Mouse (Mus musculus) heart, postnatal 10 days (tissue): ENCODE data around the gene Gm13289. TPM values are rescaled to one million over a fixed set of nuclear protein-coding genes. Genes with fewer than 3 reads are reported as not detected.
"Not testable (repeated sequence)": the region's sequence is repeated elsewhere in the genome, so short reads cannot be mapped to it uniquely, and the experiment has no call there.

Source experiments
- DNase-seq, 2 experiments: peaks; one replicate each; pipeline ENCODE4 v3.0.0; 2021
- intact Hi-C: fragments of 180-260 bp; cut with DNase I; formaldehyde crosslinking; loops from one replicate; pipeline ENCODE4 v1.15.1; 2025
- total RNA-seq, 2 experiments: library from RNA; stranded (reverse); gene quantifications; 2 replicates each; pipeline ENCODE4 v1.2.3; 2021

The Gm13289 gene
- total RNA-seq: not detected

- intact Hi-C loops: not testable (repeated sequence)
Measured at GRCm38 (mm10) chr4:88776622-88777021, at the start of gene Gm13289. Gene Gm13289 (plus strand): TSS chr4:88776922.

DNA sequence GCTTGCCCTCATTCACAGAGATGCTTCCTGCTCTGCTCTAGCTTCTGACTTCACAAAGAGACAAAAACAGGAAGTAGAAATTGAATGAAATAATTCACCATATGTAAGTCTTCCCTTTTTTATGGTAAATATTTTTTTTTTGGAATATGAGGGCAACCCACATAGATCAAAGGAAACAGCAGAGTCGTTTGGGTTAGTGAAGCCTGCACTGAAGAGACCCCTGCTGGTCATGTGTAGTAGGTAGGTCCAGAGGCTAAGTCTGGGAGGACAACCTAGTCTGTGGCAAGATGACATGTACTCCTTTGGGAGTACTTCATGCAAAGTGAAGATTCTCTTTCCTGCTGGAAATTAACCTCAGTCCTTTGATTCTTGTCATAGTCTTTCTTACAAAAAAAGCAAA is 49.4 kb upstream of the Gm13289 start:
- peak; percentile 35 to 65 for DNase-seq
- intact Hi-C loops: loop anchor here (1.0 kb wide), 1 partner anchor 31 kb away; no protein-coding TSS in a partner anchor

More at GRCm38 (mm10) chr4:88776622-88777021, at the start of gene Gm13289:
- not testable (repeated sequence) for DNase-seq

GRCm38 (mm10) chr4:88738480-88738879 is 38.2 kb upstream of the Gm13289 start:
- DNase-seq: peak; percentile 70 to 82
- intact Hi-C loops: no loop called here

- intact Hi-C loops: no loop called here
- no peak for DNase-seq
Measured at GRCm38 (mm10) chr4:88739036-88739435, 37.7 kb upstream of the Gm13289 start.

GRCm38 (mm10) chr4:88741426-88741825 is 35.3 kb upstream of the Gm13289 start:
- DNase-seq: no peak
- intact Hi-C loops: loop anchor here (2.0 kb wide), 1 partner anchor 15 kb away; no protein-coding TSS in a partner anchor

GRCm38 (mm10) chr4:88742771-88743371 is 33.9 kb upstream of the Gm13289 start:
- DNase-seq: no peak
- intact Hi-C loops: no loop called here

DNA sequence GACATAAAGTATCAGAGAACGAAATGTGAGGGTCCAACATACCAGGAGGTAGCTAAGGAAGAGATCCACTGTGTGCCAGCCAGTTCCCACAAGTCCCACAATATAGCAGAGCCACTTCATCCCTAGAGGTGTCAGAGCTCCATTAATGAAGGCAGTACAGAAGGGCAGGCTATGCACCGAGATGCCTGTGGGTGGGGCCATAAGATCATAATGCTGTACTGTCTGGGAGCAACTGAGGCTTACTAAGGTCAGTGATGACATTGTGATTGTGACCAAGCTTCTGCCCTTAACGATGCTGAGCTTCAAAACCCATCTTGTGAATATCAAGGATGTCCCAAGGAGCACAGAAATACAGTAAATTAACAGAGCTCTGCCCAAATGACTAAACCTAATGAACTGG is 32.5 kb upstream of the Gm13289 start:
- no peak for DNase-seq
- intact Hi-C loops: no loop called here

- intact Hi-C loops: no loop called here
- no peak for DNase-seq
Measured at GRCm38 (mm10) chr4:88749926-88750325, 26.8 kb upstream of the Gm13289 start.

GRCm38 (mm10) chr4:88754818-88755340 is 21.8 kb upstream of the Gm13289 start, which contains the start of gene Gm13271:
Gene Gm13271 (plus strand): TSS chr4:88754868.
- intact Hi-C loops: loop anchor here (2.0 kb wide), 1 partner anchor 58 kb away; no protein-coding TSS in a partner anchor
- DNase-seq: peak; percentile 71 to 80

- DNase-seq: peak; percentile 12 to 52
- intact Hi-C loops: loop anchor here (2.0 kb wide), 1 partner anchor 16 kb away; no protein-coding TSS in a partner anchor
Measured at GRCm38 (mm10) chr4:88756581-88757513, 19.9 kb upstream of the Gm13289 start.

GRCm38 (mm10) chr4:88757628-88758031 is 19.1 kb upstream of the Gm13289 start:
- DNase-seq: peak; percentile 93 to 94
- intact Hi-C loops: loop anchor here (2.0 kb wide), 1 partner anchor 17 kb away; no protein-coding TSS in a partner anchor

DNA sequence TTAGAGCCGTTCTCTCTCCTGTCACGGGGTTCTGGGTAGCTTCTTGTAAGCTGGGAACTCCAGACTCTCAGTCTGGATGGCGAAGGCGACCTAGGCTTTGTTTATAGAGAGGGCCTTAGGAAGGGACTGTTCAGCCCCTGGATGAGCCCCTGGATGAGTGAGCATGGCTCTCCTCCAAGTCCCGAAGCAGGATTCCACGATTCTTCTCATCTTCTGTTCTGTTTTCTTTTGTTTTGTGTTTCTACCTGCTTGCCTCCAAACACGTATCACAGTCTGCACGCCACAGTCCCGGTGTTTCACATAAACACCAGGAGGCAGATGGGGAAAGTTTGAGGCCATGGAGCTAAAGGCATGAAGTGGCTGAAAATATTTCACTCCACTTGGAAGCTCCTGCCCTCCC is 18.0 kb upstream of the Gm13289 start:
- DNase-seq: peak in 1 of 2 experiments; percentile 4
- intact Hi-C loops: not testable (repeated sequence)

- DNase-seq: peak; percentile 42 to 56
Measured at GRCm38 (mm10) chr4:88759610-88760268, 17.0 kb upstream of the Gm13289 start, which contains the start of gene Gm13283. Gene Gm13283 (plus strand): TSS chr4:88760119.

DNA sequence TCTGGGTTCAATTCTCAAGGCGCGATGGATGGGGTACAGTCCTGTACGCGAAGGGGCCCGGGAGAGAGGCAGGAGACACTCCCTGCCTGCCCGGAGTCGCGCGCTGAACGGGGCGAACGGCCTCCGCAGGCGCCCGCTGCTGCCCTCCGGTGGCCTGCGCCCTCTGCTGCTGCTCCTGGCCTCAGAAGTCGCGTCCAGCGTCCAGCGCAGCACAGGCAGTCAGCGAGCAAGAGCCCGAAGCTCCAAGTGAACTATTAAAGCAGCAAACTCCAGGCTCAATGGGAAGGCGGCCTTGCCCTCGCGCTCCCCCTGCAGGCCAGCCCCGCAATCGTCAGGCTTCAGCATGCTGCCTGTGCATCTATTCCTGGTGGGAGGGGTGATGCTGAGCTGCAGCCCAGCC is 16.3 kb upstream of the Gm13289 start:
- intact Hi-C loops: not testable (repeated sequence)
- DNase-seq: peak; percentile 77 to 88

More at GRCm38 (mm10) chr4:88759610-88760268, 17.0 kb upstream of the Gm13289 start, which contains the start of gene Gm13283:
- intact Hi-C loops: not testable (repeated sequence)

DNA sequence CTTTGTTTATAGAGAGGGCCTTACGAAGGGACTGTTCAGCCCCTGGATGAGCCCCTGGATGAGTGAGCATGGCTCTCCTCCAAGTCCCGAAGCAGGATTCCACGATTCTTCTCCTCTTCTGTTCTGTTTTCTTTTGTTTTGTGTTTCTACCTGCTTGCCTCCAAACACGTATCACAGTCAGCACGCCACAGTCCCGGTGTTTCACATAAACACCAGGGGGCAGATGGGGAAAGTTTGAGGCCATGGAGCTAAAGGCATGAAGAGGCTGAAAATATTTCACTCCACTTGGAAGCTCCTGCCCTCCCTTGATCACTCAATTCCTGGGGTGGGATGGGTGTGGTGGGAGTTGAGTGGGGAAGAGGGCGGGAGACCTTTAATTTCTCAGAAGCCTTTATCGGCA is 14.9 kb upstream of the Gm13289 start:
- intact Hi-C loops: not testable (repeated sequence)
- DNase-seq: peak; percentile 76 to 77

DNA sequence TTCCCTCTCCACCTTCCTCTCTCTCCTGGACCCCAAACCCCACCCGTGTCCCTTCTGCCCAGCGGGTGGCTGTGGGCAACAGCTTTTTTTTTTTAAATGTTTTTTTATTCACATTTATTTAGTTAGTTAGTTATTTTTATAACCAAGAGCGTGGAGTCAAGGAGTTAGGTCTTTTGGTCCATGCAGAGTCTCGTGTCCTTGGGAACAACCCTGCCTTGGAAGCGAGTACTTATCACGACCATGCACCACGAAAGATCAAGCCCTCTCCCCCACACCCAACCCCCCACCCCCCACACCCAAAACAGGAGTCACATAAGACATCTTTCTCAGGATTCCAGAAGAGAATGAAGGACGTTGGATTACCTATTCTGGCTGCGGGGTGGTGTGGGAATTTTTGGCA is 14.4 kb upstream of the Gm13289 start:
- peak; percentile 19 to 21 for DNase-seq
- intact Hi-C loops: not testable (repeated sequence)

- intact Hi-C loops: not testable (repeated sequence)
- peak; percentile 67 to 70 for DNase-seq
Measured at GRCm38 (mm10) chr4:88763384-88764018, 13.2 kb upstream of the Gm13289 start.

GRCm38 (mm10) chr4:88773534-88773933 is 3.2 kb upstream of the Gm13289 start, which contains the start of gene Gm13290:
Gene Gm13290 (plus strand): TSS chr4:88773834.
- DNase-seq, intact Hi-C loops: not testable (repeated sequence)

DNA sequence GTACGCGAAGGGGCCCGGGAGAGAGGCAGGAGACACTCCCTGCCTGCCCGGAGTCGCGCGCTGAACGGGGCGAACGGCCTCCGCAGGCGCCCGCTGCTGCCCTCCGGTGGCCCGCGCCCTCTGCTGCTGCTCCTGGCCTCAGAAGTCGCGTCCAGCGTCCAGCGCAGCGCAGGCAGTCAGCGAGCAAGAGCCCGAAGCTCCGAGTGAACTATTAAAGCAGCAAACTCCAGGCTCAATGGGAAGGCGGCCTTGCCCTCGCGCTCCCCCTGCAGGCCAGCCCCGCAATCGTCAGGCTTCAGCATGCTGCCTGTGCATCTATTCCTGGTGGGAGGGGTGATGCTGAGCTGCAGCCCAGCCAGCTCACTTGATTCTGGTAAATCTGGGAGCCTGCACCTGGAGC is 2.8 kb downstream of the Gm13289 start, which contains the start of gene Gm13272:
TSS of gene Gm13272 (plus strand) at position 301 of the 400 bp plus-strand sequence.
- intact Hi-C loops, DNase-seq: not testable (repeated sequence)
